Mouse (Mus musculus): ENCODE measurements at regions not wholly inside any gene's neighbourhood (a gene's known extent, or its start where the extent isn't known, plus 50 kb on each side); places are given as distances from the start of the nearest gene placed in this dataset.

- peaks cover 2% of the 10 kb centered on the region; the same call in 1 of the 2 replicates for H3K4me1 ChIP-seq (ENCODE audit: control insufficient read depth, insufficient read depth, low read length)
- WGBS = 82% methylated on average over 5 of the region's 5 CpGs
- H3K4me3 ChIP-seq (ENCODE audit: insufficient read depth, low read depth, low read length) = no peak overlapping the region
- no peaks in the 10 kb centered on the region for H3K27me3 ChIP-seq (ENCODE audit: control insufficient read depth, insufficient read depth, low read length)
- H3K36me3 ChIP-seq (ENCODE audit: control insufficient read depth, insufficient read depth, low read length) = no peaks in the 10 kb centered on the region
- no peak overlapping the region for H3K27ac ChIP-seq (replicated peaks; ENCODE audit: insufficient read depth, low read depth, low read length)
- TF ChIP-seq POLR2A (IDR thresholded peaks at IDR 0.05; ENCODE audit: extremely low read depth, insufficient read depth, low read length) = no peak
- DNase-seq (ENCODE audit: extremely low read depth, low read depth, low spot score) = no peak
- no peaks in the 10 kb centered on the region for H3K79me2 ChIP-seq (ENCODE audit: control insufficient read depth, insufficient read depth, low read length)
- H3K9ac ChIP-seq (ENCODE audit: low read depth, low read length) = no peak overlapping the region
These were observed 129.0 kb upstream of the Dynlrb2 start for GRCm38 (mm10) chr8:116375758-116376157.

DNA sequence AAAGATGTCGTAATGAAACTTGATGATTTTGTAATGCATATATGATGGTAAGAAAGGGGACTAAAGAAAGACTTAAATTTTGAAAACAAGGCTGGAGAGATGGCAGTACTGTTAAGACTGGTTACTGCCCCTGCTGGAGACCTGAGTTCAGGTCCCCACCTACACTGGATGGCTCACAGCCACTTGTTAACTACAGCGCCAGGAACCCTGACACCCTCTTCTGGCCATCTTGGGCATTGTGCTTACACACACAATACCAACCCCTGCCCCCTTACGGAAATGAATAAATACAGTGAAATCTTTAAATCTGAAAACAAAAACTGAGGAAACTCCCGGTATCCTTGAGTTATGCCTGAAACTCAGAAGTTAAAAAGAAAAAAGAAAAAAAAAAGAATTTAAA lies 131.7 kb upstream of the Dynlrb2 start:
- WGBS = 79% methylated on average over 4 of the region's 4 CpGs
- Histone ChIP-seq H3K79me2 (ENCODE audit: control insufficient read depth, insufficient read depth, low read length) (no peaks in the 10 kb centered on the region), H3K36me3 (ENCODE audit: control insufficient read depth, insufficient read depth, low read length) (no peaks in the 10 kb centered on the region), H3K4me3 (ENCODE audit: insufficient read depth, low read depth, low read length) (no peak overlapping the region), H3K9ac (ENCODE audit: low read depth, low read length) (no peak overlapping the region), H3K4me1 (ENCODE audit: control insufficient read depth, insufficient read depth, low read length) (peaks cover 2% of the 10 kb centered on the region; the same call in 1 of the 2 replicates), H3K27me3 (ENCODE audit: control insufficient read depth, insufficient read depth, low read length) (no peaks in the 10 kb centered on the region), H3K27ac (replicated peaks; ENCODE audit: insufficient read depth, low read depth, low read length) (no peak overlapping the region)
- TF ChIP-seq CTCF (IDR thresholded peaks at IDR 0.05; ENCODE audit: low read depth, low read length) = peak; percentile 62
- TF ChIP-seq POLR2A (IDR thresholded peaks at IDR 0.05; ENCODE audit: extremely low read depth, insufficient read depth, low read length) = no peak
- peak; percentile 64 for DNase-seq (ENCODE audit: extremely low read depth, low read depth, low spot score)

- DNase-seq (ENCODE audit: extremely low read depth, low read depth, low spot score) = peak; percentile 83
- 27% methylated on average over 3 of the region's 3 CpGs for WGBS
- TF ChIP-seq POLR2A (IDR thresholded peaks at IDR 0.05; ENCODE audit: extremely low read depth, insufficient read depth, low read length) = no peak
These were observed 132.2 kb upstream of the Dynlrb2 start for GRCm38 (mm10) chr8:116372574-116372973.

DNA sequence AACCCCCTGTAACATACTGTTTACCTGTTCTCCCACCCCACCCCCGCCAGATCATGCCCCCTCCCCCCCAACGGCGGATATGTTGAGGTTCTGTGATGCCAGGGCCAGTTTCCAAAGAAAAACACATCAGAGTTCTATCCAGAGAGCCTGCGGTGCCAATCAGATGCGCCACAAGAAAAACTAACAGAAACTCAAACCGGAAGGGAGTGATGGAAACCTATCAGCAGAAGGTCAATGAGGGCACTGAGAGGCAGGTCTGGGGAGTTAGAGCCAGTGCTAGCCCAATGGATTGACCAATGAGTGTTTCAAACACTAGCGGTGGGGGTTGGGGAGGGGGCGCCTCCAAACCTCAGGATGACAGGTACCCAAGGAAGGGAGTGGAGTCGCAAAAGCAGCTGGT lies 132.7 kb upstream of the Dynlrb2 start:
- WGBS = 73% methylated on average over 9 of the region's 9 CpGs
- DNase-seq (ENCODE audit: extremely low read depth, low read depth, low spot score) = peak; percentile 32
- Histone ChIP-seq H3K27ac (replicated peaks; ENCODE audit: insufficient read depth, low read depth, low read length) (no peak overlapping the region), H3K36me3 (ENCODE audit: control insufficient read depth, insufficient read depth, low read length) (no peaks in the 10 kb centered on the region), H3K4me1 (ENCODE audit: control insufficient read depth, insufficient read depth, low read length) (peaks cover 2% of the 10 kb centered on the region; the same call in 1 of the 2 replicates), H3K9ac (ENCODE audit: low read depth, low read length) (no peak overlapping the region), H3K79me2 (ENCODE audit: control insufficient read depth, insufficient read depth, low read length) (no peaks in the 10 kb centered on the region), H3K27me3 (ENCODE audit: control insufficient read depth, insufficient read depth, low read length) (no peaks in the 10 kb centered on the region), H3K4me3 (ENCODE audit: insufficient read depth, low read depth, low read length) (no peak overlapping the region)
- TF ChIP-seq CTCF (IDR thresholded peaks at IDR 0.05; ENCODE audit: low read depth, low read length) = no peak
- TF ChIP-seq POLR2A (IDR thresholded peaks at IDR 0.05; ENCODE audit: extremely low read depth, insufficient read depth, low read length) = no peak

More at GRCm38 (mm10) chr8:116372574-116372973, 132.2 kb upstream of the Dynlrb2 start:
- Histone ChIP-seq H3K4me1 (ENCODE audit: control insufficient read depth, insufficient read depth, low read length) (peaks cover 2% of the 10 kb centered on the region; the same call in 1 of the 2 replicates), H3K27me3 (ENCODE audit: control insufficient read depth, insufficient read depth, low read length) (no peaks in the 10 kb centered on the region), H3K36me3 (ENCODE audit: control insufficient read depth, insufficient read depth, low read length) (no peaks in the 10 kb centered on the region), H3K27ac (replicated peaks; ENCODE audit: insufficient read depth, low read depth, low read length) (no peak overlapping the region), H3K4me3 (ENCODE audit: insufficient read depth, low read depth, low read length) (no peak overlapping the region), H3K79me2 (ENCODE audit: control insufficient read depth, insufficient read depth, low read length) (no peaks in the 10 kb centered on the region), H3K9ac (ENCODE audit: low read depth, low read length) (no peak overlapping the region)

DNA sequence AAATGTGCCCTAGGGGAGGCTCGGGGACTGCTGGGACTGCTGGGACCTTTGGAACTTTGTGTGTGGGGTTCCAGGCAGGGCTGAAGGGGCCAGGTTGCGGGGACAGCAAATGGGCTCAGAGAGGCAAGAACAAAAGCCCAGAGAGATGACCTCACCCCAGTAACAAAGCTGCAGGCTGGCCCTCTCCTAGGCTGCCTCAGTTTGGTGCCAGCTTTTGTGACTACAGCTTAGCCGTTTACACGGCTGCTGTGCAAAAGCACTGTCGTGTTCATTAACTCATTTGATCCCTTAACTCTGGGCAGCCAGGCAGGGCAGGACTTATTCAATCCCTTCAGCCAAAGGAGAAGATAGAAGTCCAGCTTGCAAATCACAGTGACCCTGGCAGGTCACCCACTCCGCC lies 137.3 kb upstream of the Dynlrb2 start:
- H3K4me3 ChIP-seq (ENCODE audit: insufficient read depth, low read depth, low read length) = no peak overlapping the region
- peak; percentile 67 for DNase-seq (ENCODE audit: extremely low read depth, low read depth, low spot score)
- H3K9ac ChIP-seq (ENCODE audit: low read depth, low read length) = peak overlapping the region; percentile 9; the same call in 1 of the 2 replicates
- H3K79me2 ChIP-seq (ENCODE audit: control insufficient read depth, insufficient read depth, low read length) = no peaks in the 10 kb centered on the region
- no peaks in the 10 kb centered on the region for H3K36me3 ChIP-seq (ENCODE audit: control insufficient read depth, insufficient read depth, low read length)
- WGBS = 23% methylated on average over 6 of the region's 6 CpGs
- H3K4me1 ChIP-seq (ENCODE audit: control insufficient read depth, insufficient read depth, low read length) = peaks cover 10% of the 10 kb centered on the region
- no peaks in the 10 kb centered on the region for H3K27me3 ChIP-seq (ENCODE audit: control insufficient read depth, insufficient read depth, low read length)
- TF ChIP-seq POLR2A (IDR thresholded peaks at IDR 0.05; ENCODE audit: extremely low read depth, insufficient read depth, low read length) (no peak), CTCF (IDR thresholded peaks at IDR 0.05; ENCODE audit: low read depth, low read length) (no peak)
- no peak overlapping the region; the same call in 1 of the 2 replicates for H3K27ac ChIP-seq (replicated peaks; ENCODE audit: insufficient read depth, low read depth, low read length)

- Histone ChIP-seq H3K36me3 (ENCODE audit: control insufficient read depth, insufficient read depth, low read length) (no peaks in the 10 kb centered on the region), H3K27me3 (ENCODE audit: control insufficient read depth, insufficient read depth, low read length) (no peaks in the 10 kb centered on the region), H3K4me3 (ENCODE audit: insufficient read depth, low read depth, low read length) (no peak overlapping the region), H3K9ac (ENCODE audit: low read depth, low read length) (no peak overlapping the region), H3K79me2 (ENCODE audit: control insufficient read depth, insufficient read depth, low read length) (no peaks in the 10 kb centered on the region), H3K27ac (replicated peaks; ENCODE audit: insufficient read depth, low read depth, low read length) (no peak overlapping the region), H3K4me1 (ENCODE audit: control insufficient read depth, insufficient read depth, low read length) (peaks cover 8% of the 10 kb centered on the region)
- TF ChIP-seq CTCF (IDR thresholded peaks at IDR 0.05; ENCODE audit: low read depth, low read length) = no peak
- DNase-seq (ENCODE audit: extremely low read depth, low read depth, low spot score) = no peak
- 70% methylated on average over 3 of the region's 3 CpGs for WGBS
These were observed 138.1 kb upstream of the Dynlrb2 start for GRCm38 (mm10) chr8:116366706-116367105.

Data from liver, adult 2 months (tissue).